Mouse (Mus musculus) erythroblast, embryonic 14.5 days (primary cell): ENCODE data around the gene Atf2.

Experiments used
- GATA1 ChIP-seq: IDR thresholded peaks from 2 replicates; pipeline ENCODE4 v1.6.1; 2012; ENCODE audit warnings: low read length, inconsistent platforms, mixed read lengths
- TAL1 ChIP-seq: IDR thresholded peaks from 3 replicates; pipeline ENCODE4 v1.6.1; 2012; ENCODE audit warnings: low read length, inconsistent platforms, mixed read lengths

- TF ChIP-seq TAL1 (no peak), GATA1 (no peak)
These were observed 112.6 kb downstream of the Atf2 start for GRCm38 (mm10) chr2:73779796-73780195.
